Mouse (Mus musculus): ENCODE data around the gene Vmn2r11.
"Not testable (repeated sequence)": the region's sequence is repeated elsewhere in the genome, so short reads cannot be mapped to it uniquely, and the experiment has no call there.

Gene Vmn2r11

DNA sequence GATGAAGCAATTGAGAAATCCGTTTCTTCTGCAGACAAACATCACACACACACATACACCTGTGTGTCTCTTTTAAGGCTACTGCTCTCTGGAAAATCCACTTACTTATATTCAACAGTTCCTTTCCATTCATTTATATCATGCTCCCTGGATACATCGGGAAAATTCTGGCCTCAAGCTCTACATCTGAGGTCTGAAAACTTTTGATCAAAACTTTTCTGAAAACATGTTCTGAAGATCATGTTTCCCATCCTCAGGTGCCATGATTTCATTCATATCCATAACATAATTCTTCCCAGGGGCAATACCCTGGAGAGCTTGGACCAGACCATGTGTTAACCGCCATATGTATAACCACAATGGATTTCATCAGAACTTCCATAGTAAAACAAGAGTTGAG lies at the start of gene Vmn2r11:
Vmn2r11 (minus strand) TSS at position 101 of the 400 bp plus-strand sequence.
- not testable (repeated sequence) for DNase-seq (ENCODE audit: low spot score in 2 of 2)

DNA sequence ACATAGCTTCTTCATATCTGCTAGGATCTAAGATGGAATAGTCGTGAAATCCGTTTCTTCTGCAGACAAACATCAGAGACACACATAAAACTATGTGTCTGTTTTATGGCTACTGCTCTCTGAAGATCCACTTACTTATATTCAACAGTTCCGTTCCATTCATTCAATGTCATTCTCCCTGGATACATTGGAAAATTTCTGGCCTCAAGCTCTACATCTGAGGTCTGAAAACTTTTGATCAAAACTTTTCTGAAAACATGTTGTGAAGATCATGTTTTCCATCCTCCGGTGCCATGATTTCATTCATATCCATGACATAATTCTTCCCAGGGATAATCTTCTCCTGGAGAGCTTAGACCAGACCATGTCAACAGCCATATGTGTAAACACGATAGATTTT lies 38.5 kb upstream of the Vmn2r11 start, which contains the start of gene Vmn2r12:
Vmn2r12 (minus strand) TSS at position 101 of the 400 bp plus-strand sequence.
- not testable (repeated sequence) for DNase-seq (ENCODE audit: low spot score in 2 of 2)

DNA sequence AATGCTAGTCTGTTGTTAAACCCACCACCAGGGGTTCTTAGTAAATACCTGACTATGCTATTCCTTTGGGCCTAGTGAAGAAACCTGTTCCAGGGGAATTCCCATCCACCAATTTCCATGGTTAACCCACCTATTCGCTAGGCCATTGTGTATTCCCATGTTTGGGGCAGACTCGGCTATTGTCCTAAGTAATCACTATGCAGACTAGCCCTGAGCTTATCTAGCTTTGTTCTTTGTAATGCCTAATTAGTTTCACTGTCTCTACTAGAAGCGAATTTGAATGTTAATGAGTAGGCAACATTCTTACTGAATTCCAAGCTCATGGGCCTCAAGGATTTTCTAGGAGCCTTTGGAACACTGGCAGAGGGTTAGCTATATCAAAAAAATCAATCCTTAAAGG lies 37.1 kb upstream of the Vmn2r11 start:
- DNase-seq (ENCODE audit: low spot score in 2 of 2): not testable (repeated sequence)

DNA sequence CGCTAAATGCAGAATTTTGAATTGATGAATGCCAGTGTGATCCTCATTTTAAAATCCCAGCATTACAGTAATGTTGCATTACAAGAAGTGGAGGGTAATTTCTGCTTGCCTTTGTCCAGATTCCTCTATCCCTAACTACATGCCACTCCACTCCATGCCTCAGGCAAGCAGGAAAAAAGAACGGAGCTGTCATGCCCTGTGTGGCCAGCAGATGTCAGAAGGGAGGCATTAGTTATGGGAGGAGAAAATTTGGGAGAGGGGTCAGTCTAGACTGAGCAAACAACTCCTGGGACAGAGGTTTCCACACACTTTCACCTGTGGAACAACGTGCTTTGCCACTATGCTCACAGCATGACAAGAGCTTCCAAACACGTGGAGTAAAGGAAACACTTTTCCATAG lies 12.6 kb upstream of the Vmn2r11 start:
- DNase-seq (ENCODE audit: low spot score in 2 of 2): not testable (repeated sequence)

DNA sequence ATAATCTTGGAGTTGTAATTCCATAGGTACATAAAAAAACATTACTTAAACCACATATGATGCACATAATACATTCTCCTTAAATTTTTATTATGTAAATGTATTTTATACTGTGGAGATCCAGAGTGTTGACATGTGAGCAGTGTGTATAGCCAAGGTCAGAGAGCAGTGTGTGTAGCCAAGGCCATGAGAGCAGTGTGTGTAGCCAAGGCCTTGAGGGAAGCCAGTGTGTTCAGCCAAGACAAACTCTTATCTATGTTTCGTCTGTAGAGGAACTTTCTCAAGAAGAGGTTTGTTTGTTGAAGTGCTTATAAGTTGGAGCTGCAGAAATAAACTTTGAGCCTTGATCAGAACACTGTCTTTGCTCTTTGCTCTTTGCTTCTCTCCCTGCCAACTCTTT lies 4.1 kb downstream of the Vmn2r11 start:
- no peak for DNase-seq (ENCODE audit: low spot score in 2 of 2)

DNA sequence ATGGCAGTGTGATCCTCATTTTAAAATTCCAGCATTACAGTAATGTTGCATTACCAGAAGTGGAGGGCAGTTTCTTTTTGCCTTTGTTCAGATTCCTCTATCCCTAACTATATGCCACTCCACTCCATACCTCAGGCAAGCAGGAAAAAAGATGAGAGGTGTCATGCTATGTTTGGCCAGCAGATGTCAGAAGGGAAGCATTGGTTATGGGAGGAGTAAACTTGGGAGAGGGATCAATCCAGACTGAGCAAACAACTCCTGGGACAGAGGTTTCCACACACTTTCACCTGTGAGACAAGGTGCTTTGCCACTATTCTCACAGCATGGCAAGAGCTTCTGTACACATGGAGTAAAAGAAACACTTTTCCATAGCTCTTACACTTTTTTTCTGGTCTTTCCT lies 26.8 kb downstream of the Vmn2r11 start:
- no peak for DNase-seq (ENCODE audit: low spot score in 2 of 2)

DNA sequence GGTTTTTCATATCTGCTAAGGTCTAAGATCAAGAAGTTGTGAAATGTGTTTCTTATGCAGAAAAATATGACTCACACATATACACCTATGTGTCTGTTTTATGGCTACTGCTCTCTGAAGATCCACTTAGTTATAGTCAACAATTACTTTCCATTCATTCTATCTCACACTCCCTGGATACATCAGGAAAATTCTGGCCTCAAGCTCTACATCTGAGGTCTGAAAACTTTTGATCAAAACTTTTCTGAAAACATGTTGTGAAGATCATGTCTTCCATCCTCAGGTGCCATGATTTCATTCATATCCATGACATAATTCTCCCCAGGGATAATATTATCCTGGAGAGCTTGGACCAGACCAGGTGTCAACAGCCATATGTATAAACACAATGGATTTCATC lies 52.9 kb downstream of the Vmn2r11 start, which contains the start of gene Vmn2r10:
Vmn2r10 (minus strand) TSS at position 101 of the 400 bp plus-strand sequence.
- DNase-seq (ENCODE audit: low spot score in 2 of 2): not testable (repeated sequence)
